In the genomic region with DNA sequence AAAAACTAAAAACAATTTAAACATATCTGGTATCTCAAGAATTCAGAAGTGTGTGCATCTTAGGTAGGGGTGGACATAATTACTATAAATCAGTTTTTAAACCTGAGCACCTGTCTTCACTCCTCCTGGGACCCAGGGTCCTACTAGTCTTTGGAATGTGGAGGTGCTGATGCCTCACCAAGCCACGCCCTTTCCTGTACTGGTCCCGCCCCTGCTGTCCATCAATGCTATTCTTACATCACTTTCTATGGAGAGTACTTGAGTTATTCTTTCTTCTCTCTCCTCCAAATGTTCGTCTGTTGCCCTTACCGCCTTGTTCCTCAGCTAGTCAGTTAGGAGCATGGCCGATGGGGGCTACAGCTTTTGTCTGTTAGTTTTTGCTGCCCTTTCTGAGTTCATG, we compare ENCODE assay signal across 8 mouse cellular contexts. TPM values are rescaled to one million over a fixed set of nuclear protein-coding genes. Genes with fewer than 3 reads are reported as not detected.
DNase-seq lines count a peak whose midpoint lies in the region; ATAC-seq lines count a peak whose summit lies in the region.

No protein-coding gene starts in this region.

- DNase-seq in gastrocnemius, adult 18-20 months (ENCODE audit: low spot score) = peak; percentile 20
- no peak for DNase-seq in gastrocnemius, postnatal 10 days
- DNase-seq in right cerebral cortex, adult 18-20 months = peak; percentile 29
- DNase-seq in right cerebral cortex, postnatal 25 days = no peak
- peak; percentile 44 to 65 for DNase-seq in cerebellum, adult 18-20 months
- peak; percentile 23 to 60 for DNase-seq in kidney, postnatal 36 days
- DNase-seq in retina, embryonic 14.5 days (ENCODE audit: low spot score) = peak; percentile 44

- ATAC-seq in erythroblast, adult 5-6 weeks (replicated peaks; ENCODE audit: low FRiP score, poor library complexity, severe bottlenecking) = no peak

RNA-seq across cellular contexts. Expression of a gene that starts 7.1 kb away (rescaled TPM):
- not detected for total RNA-seq in gastrocnemius, adult 18-20 months (2021)
- not detected for total RNA-seq in gastrocnemius, postnatal 10 days (2021)
- total RNA-seq in erythroblast, adult 5-6 weeks (2015; ENCODE audit: low replicate concordance) = not detected in 2 replicates
- total RNA-seq in erythroblast, adult 5-6 weeks (2017; ENCODE audit: low replicate concordance) = 0.17 TPM in 1 of 2 replicates, not detected in the other

RNA-seq across cellular contexts. Expression of a gene that starts 9.9 kb away (rescaled TPM):
- not detected for total RNA-seq in gastrocnemius, adult 18-20 months (2021)
- not detected for total RNA-seq in gastrocnemius, postnatal 10 days (2021)
- total RNA-seq in erythroblast, adult 5-6 weeks (2015; ENCODE audit: low replicate concordance) = not detected in 2 replicates
- not detected in 2 replicates for total RNA-seq in erythroblast, adult 5-6 weeks (2017; ENCODE audit: low replicate concordance)

RNA-seq across cellular contexts. Expression of a gene that starts 31.0 kb away (rescaled TPM):
- total RNA-seq in gastrocnemius, adult 18-20 months (2021) = 10 to 100 TPM in 1 of 2 experiments, 1 to 10 TPM in 1; 9.8 to 13.7 TPM
- total RNA-seq in gastrocnemius, postnatal 10 days (2021) = 10 to 100 TPM; 17.0 to 24.0 TPM
- total RNA-seq in erythroblast, adult 5-6 weeks (2015; ENCODE audit: low replicate concordance) = 1.9 and 2.9 TPM in 2 replicates
- 2.1 and 11.0 TPM in 2 replicates for total RNA-seq in erythroblast, adult 5-6 weeks (2017; ENCODE audit: low replicate concordance)

RNA-seq across cellular contexts. Expression of a gene that starts 35.0 kb away (rescaled TPM):
- total RNA-seq in gastrocnemius, adult 18-20 months (2021) = not detected
- not detected for total RNA-seq in gastrocnemius, postnatal 10 days (2021)
- not detected in 2 replicates for total RNA-seq in erythroblast, adult 5-6 weeks (2015; ENCODE audit: low replicate concordance)
- total RNA-seq in erythroblast, adult 5-6 weeks (2017; ENCODE audit: low replicate concordance) = not detected in 2 replicates

RNA-seq across cellular contexts. Expression of a gene that starts 37.2 kb away (rescaled TPM):
- 10 to 100 TPM; 17.7 to 18.9 TPM for total RNA-seq in gastrocnemius, adult 18-20 months (2021)
- 10 to 100 TPM; 18.2 to 20.5 TPM for total RNA-seq in gastrocnemius, postnatal 10 days (2021)
- total RNA-seq in erythroblast, adult 5-6 weeks (2015; ENCODE audit: low replicate concordance) = 3.3 and 5.6 TPM in 2 replicates
- total RNA-seq in erythroblast, adult 5-6 weeks (2017; ENCODE audit: low replicate concordance) = 2.6 and 9.8 TPM in 2 replicates

Comparison
In these comparisons a context has a peak if more than half of its experiments do, and no peak if none do; other contexts are left out.
1. DNase-seq: peak in gastrocnemius, adult 18-20 months (single experiment), right cerebral cortex, adult 18-20 months (single experiment), cerebellum, adult 18-20 months (2 of 2), kidney, postnatal 36 days (2 of 2) and retina, embryonic 14.5 days (single experiment); none in gastrocnemius, postnatal 10 days (single experiment) and right cerebral cortex, postnatal 25 days (single experiment).